Mouse (Mus musculus): ENCODE data around the gene Fhl4. TPM values are rescaled to one million over a fixed set of nuclear protein-coding genes. Genes with fewer than 3 reads are reported as not detected.
A peak's percentile ranks its signal among the peaks of the same experiment; 100 is the strongest.

Gene Fhl4
- total RNA-seq (2022), result 1 to 10 TPM in 3 of 4 experiments, under 1 TPM in 1; 0.81 to 1.6 (median 1.2) TPM

- peak; percentile 52 to 57 for DNase-seq (ENCODE audit: low spot score in 2 of 2)
Measured at GRCm38 (mm10) chr10:85102247-85103084, at the start of gene Fhl4, which contains the start of gene Tmem263. Gene Fhl4 (minus strand): TSS chr10:85102495. Gene Tmem263 (plus strand): TSS chr10:85102627.

- DNase-seq (ENCODE audit: low spot score in 2 of 2), result no peak
Measured at GRCm38 (mm10) chr10:85149226-85149625, 46.9 kb upstream of the Fhl4 start.

GRCm38 (mm10) chr10:85146282-85146681 lies 44.0 kb upstream of the Fhl4 start:
- DNase-seq (ENCODE audit: low spot score in 2 of 2), result no peak

- DNase-seq (ENCODE audit: low spot score in 2 of 2), result no peak
Measured at GRCm38 (mm10) chr10:85141465-85141864, 39.2 kb upstream of the Fhl4 start.

GRCm38 (mm10) chr10:85136573-85136972 lies 34.3 kb upstream of the Fhl4 start:
- DNase-seq (ENCODE audit: low spot score in 2 of 2), result no peak

- DNase-seq (ENCODE audit: low spot score in 2 of 2), result no peak
Measured at GRCm38 (mm10) chr10:85128453-85128852, 26.2 kb upstream of the Fhl4 start.

GRCm38 (mm10) chr10:85127395-85128287 lies 25.3 kb upstream of the Fhl4 start, which contains the start of gene Mterf2:
Gene Mterf2 (minus strand): TSS chr10:85128027.
- peak; percentile 73 to 98 for DNase-seq (ENCODE audit: low spot score in 2 of 2)

GRCm38 (mm10) chr10:85125184-85125583 lies 22.9 kb upstream of the Fhl4 start:
- no peak for DNase-seq (ENCODE audit: low spot score in 2 of 2)

GRCm38 (mm10) chr10:85114409-85114808 lies 12.1 kb upstream of the Fhl4 start:
- DNase-seq (ENCODE audit: low spot score in 2 of 2), result no peak

GRCm38 (mm10) chr10:85103085-85103885 lies 990 bp upstream of the Fhl4 start:
- DNase-seq (ENCODE audit: low spot score in 2 of 2), result peak in 1 of 2 experiments; percentile 32

- DNase-seq (ENCODE audit: low spot score in 2 of 2), result peak in 1 of 2 experiments; percentile 27
Measured at GRCm38 (mm10) chr10:85101841-85102240, 454 bp downstream of the Fhl4 start.

- DNase-seq (ENCODE audit: low spot score in 2 of 2), result no peak
Measured at GRCm38 (mm10) chr10:85071605-85072152, 30.6 kb downstream of the Fhl4 start.

GRCm38 (mm10) chr10:85054876-85055275 lies 47.4 kb downstream of the Fhl4 start:
- DNase-seq (ENCODE audit: low spot score in 2 of 2), result no peak

- DNase-seq (ENCODE audit: low spot score in 2 of 2), result no peak
Measured at GRCm38 (mm10) chr10:85052451-85052850, 49.8 kb downstream of the Fhl4 start.

GRCm38 (mm10) chr10:85050668-85051208 lies 51.6 kb downstream of the Fhl4 start:
- DNase-seq (ENCODE audit: low spot score in 2 of 2), result no peak

- no peak for DNase-seq (ENCODE audit: low spot score in 2 of 2)
Measured at GRCm38 (mm10) chr10:85048008-85048407, 54.3 kb downstream of the Fhl4 start.

- no peak for DNase-seq (ENCODE audit: low spot score in 2 of 2)
Measured at GRCm38 (mm10) chr10:85046585-85046984, 55.7 kb downstream of the Fhl4 start.
